Mouse (Mus musculus) NIH3T3 (cell line): ENCODE measurements around the gene Cyp2b10.
A peak's percentile ranks its signal among the peaks of the same experiment; 100 is the strongest.

ENCODE experiments used
- DNase-seq: peaks from one replicate; pipeline ENCODE4 v3.0.0-alpha.2; 2012; ENCODE audit warnings: low read depth

The Cyp2b10 gene

GRCm38 (mm10) chr7:25916116-25916515 lies 18.7 kb downstream of the Cyp2b10 start:
- no peak for DNase-seq

DNA sequence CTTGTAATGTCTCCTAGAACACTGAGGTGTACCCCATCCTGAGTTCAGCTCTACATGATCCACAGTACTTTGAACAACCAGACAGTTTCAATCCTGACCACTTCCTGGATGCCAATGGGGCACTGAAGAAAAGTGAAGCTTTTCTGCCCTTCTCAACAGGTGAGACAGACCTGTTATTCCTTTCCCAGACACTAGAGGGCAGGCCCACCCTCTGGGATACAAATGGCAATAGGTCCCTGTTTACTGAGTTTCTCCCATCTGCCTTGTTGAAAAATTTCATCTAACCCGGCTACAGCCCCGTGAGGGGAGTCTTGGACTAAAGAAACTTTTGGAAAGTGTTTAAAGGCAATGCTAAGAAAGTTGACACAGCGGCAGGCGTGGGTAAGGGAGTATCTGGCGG lies 19.9 kb downstream of the Cyp2b10 start:
- DNase-seq, result peak; percentile 38

- no peak for DNase-seq
These were observed 22.0 kb downstream of the Cyp2b10 start for GRCm38 (mm10) chr7:25919467-25919866.

DNA sequence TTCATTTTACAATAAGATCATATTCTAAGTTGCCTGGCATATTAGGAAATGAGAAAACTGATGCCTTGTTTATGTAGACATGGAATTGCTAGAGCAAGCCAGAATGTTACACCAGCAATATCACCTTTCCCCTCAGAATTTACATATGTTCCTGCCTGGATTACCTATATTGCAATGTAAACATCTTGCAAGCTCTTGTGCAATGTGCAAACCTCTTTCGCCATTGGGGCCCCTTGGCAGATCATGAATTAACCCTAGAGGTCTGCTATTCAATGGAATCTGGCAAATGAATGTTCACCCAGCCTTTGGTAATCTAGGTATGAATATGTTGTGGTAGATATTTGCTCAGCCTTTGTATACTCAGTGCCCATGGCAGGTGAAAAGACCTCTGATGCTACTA lies 47.9 kb downstream of the Cyp2b10 start:
- no peak for DNase-seq
